Mouse (Mus musculus) embryonic facial prominence, embryonic 14.5 days (tissue): ENCODE measurements around the gene BC053393. TPM values are rescaled to one million over a fixed set of nuclear protein-coding genes. Genes with fewer than 3 reads are reported as not detected.

Source experiments
- ATAC-seq: fragments of 200-750 bp; cut with Nextera tagmentation; 2 replicates; pipeline ENCODE4 v1.8.0; 2017; ENCODE audit warnings: low read depth, moderate number of reproducible peaks, moderate TSS enrichment
- DNase-seq: peaks from one replicate; pipeline ENCODE4 v3.0.0-alpha.2; 2015; ENCODE audit warnings: low spot score
- H3K27ac ChIP-seq: fragments of 300-500 bp; sonication (generic); replicated peaks from 2 replicates; pipeline ENCODE4 v1.5.1; 2014; ENCODE audit warnings: low read depth, mild to moderate bottlenecking, low read length, moderate library complexity
- H3K27me3 ChIP-seq: fragments of 300-500 bp; sonication (generic); replicated peaks from 2 replicates; pipeline ENCODE4 v1.6.1; 2014; ENCODE audit warnings: low read length; ENCODE audit not compliant: control insufficient read depth, insufficient read depth
- H3K36me3 ChIP-seq: fragments of 300-500 bp; sonication (generic); 2 replicates; pipeline ENCODE4 v1.6.1; 2014; ENCODE audit warnings: low read length, mixed read lengths; ENCODE audit not compliant: control insufficient read depth, insufficient read depth
- H3K4me1 ChIP-seq: fragments of 300-500 bp; sonication (generic); 2 replicates; pipeline ENCODE4 v1.6.1; 2014; ENCODE audit warnings: antibody characterized with exemption, low read length; ENCODE audit not compliant: control insufficient read depth, insufficient read depth
- H3K4me2 ChIP-seq: fragments of 300-500 bp; sonication (generic); 2 replicates; pipeline ENCODE4 v1.6.1; 2014; ENCODE audit warnings: low read depth, mild to moderate bottlenecking, low read length, moderate library complexity, mixed read lengths
- H3K4me3 ChIP-seq: fragments of 300-500 bp; sonication (generic); 2 replicates; pipeline ENCODE4 v1.5.1; 2014; ENCODE audit warnings: low read depth, mild to moderate bottlenecking, low read length
- H3K9ac ChIP-seq: fragments of 300-500 bp; sonication (generic); 2 replicates; pipeline ENCODE4 v1.6.1; 2014; ENCODE audit warnings: low read depth, mild to moderate bottlenecking, low read length, moderate library complexity, mixed read lengths
- H3K9me3 ChIP-seq: fragments of 300-500 bp; sonication (generic); 2 replicates; pipeline ENCODE4 v1.6.1; 2016; ENCODE audit warnings: low read length; ENCODE audit not compliant: control insufficient read depth
- WGBS: fragments of 180-500 bp; shearing (Covaris S2); extraction: QIAGEN DNeasy Blood & Tissue Kit; methylation state at CpG from one replicate; pipeline ENCODE4 v1.1.7; 2014; 5-methylcytosine and 5-hydroxymethylcytosine counted together
- polyA plus RNA-seq: library from polyadenylated mRNA; unstranded; fragments of >200 nt; fragmentation: Nextera tagmentation; extraction: Ambion mirVana; gene quantifications from 2 replicates; pipeline ENCODE4 v1.2.1, GENCODE M21; 2014

BC053393 gene
- polyA plus RNA-seq, result not detected in 2 replicates

DNA sequence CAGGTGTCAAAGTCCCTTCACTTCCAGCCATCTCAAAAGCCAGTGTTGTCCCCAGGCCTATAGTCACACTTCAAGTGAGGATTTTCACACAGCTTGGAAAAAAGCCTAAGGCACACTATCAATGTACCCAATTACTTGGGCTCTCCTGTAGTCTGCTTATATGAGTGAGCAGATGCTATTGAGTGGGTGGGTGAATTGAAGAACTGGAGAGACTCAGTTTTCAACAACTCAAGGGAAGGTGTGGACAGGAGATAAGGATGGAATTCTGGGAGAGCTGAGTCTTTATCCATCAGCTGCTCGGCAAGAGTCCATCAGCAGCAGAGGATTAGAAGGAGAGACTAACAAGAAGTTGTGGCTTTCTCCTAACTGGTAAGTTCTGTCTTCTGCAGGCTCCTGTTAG lies at the start of gene BC053393:
Gene BC053393 (plus strand): TSS at position 210 of the 400 bp plus-strand sequence.
- DNase-seq (no peak), ATAC-seq (no peak)
- no peak within 1 kb of the TSS for H3K4me3 ChIP-seq
- H3K4me1 ChIP-seq, result no peaks in the 10 kb centered on the region
- 82% methylated on average over 1 of the region's 1 CpGs for WGBS
- H3K36me3 ChIP-seq, result no peaks in the 10 kb centered on the region
- no peak within 1 kb of the TSS for H3K9ac ChIP-seq
- no peaks in the 10 kb centered on the region for H3K9me3 ChIP-seq
- no peak within 1 kb of the TSS for H3K27ac ChIP-seq
- no peak within 1 kb of the TSS for H3K4me2 ChIP-seq
- no peaks in the 10 kb centered on the region for H3K27me3 ChIP-seq

DNA sequence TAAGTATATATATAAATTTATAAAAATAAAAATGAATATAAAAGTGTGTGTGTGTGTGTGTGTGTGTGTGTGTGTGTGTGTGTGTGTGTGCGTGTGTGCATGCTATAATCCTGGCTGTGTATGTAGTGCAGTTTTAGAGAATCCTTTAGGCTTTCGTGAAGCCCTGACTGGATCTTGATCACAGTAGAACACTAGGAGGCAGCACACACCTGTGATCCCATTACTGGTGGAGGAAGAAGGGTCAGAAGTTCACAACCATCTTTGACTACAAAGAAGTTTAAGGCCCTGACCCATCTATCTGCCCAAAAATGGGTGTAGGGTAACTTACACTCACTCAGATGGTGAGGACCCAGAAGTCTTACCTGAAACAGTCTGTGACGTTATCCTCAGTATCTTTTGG lies 48.6 kb upstream of the BC053393 start:
- Histone ChIP-seq H3K4me3 (no peak overlapping the region), H3K4me1 (no peaks in the 10 kb centered on the region), H3K9me3 (no peaks in the 10 kb centered on the region), H3K4me2 (no peak overlapping the region), H3K36me3 (no peaks in the 10 kb centered on the region), H3K27me3 (no peaks in the 10 kb centered on the region), H3K27ac (no peak overlapping the region), H3K9ac (no peak overlapping the region)
- ATAC-seq (no peak), DNase-seq (no peak)
- WGBS, result 80% methylated on average over 3 of the region's 3 CpGs

DNA sequence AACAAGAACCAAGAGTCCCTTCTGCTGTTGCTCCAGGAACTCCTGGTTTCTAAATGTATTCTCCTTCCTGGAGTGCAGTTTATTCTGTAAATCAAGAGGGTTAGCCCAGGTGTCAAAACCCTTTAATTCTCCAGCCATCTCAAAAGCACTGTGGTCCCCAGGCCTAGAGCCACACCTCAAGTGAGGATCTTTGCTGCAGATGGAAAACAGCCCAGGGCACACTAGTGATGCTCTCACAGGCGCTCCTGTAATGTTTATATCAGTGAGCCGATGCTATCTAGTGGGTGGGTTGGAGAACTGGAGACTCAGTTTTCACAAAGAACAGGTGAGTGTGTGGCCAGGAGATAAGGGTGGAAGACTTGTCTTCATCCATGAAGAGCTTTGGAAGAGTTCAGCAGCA lies 47.4 kb upstream of the BC053393 start, which contains the start of gene Gm12169:
Gene Gm12169 (plus strand): TSS at position 301 of the 400 bp plus-strand sequence.
- ATAC-seq (no peak), DNase-seq (no peak)
- WGBS, result 94% methylated on average over 2 of the region's 2 CpGs
- Histone ChIP-seq H3K4me1 (no peaks in the 10 kb centered on the region), H3K4me2 (no peak within 1 kb of the TSS), H3K9ac (no peak within 1 kb of the TSS), H3K9me3 (no peaks in the 10 kb centered on the region), H3K27ac (no peak within 1 kb of the TSS), H3K36me3 (no peaks in the 10 kb centered on the region), H3K4me3 (no peak within 1 kb of the TSS), H3K27me3 (no peaks in the 10 kb centered on the region)

DNA sequence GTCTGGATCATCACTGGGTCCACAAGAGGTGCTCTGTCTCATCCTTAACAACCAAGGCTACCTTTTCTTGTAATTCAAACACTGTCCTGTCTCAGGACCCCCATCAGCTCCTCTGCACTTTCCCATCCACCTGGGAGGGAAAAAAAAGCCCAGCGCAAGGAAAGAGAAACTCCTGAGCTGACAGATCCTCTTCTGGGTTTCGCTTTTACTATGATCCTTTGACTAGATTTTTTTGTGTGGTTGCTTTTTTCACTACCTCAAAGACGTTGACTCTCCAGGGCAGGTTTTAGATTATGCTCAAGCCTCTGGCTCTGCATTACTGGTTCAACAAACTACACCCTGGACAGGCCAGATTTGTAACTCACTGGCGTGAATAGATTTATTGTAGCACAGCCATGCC lies 41.2 kb upstream of the BC053393 start:
- no peak overlapping the region for H3K4me2 ChIP-seq
- DNase-seq (no peak), ATAC-seq (no peak)
- no peaks in the 10 kb centered on the region for H3K27me3 ChIP-seq
- no peak overlapping the region for H3K9ac ChIP-seq
- 63% methylated on average over 4 of the region's 4 CpGs for WGBS
- H3K27ac ChIP-seq, result no peak overlapping the region
- H3K4me3 ChIP-seq, result no peak overlapping the region
- no peaks in the 10 kb centered on the region for H3K4me1 ChIP-seq
- no peaks in the 10 kb centered on the region for H3K36me3 ChIP-seq
- no peaks in the 10 kb centered on the region for H3K9me3 ChIP-seq

DNA sequence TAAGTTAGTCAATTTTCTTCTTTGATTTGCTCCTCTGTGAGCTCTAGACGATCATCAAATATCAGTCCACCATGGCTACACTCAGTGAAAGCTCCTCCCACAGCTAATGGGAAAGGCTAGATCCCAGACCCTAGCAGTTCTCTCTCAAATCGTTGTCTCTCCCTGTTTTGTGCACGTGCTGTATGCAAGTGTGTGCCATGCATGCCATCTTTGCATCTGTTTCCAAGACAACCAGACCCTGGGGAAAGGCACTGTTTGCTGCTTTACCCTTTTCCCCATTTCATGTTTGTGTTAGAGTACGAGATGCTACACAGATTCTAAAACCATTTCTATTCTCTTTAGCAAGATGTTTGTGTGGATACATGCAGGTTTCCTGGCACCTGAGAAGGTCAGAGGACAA lies 34.4 kb upstream of the BC053393 start:
- no peaks in the 10 kb centered on the region for H3K36me3 ChIP-seq
- H3K4me3 ChIP-seq, result no peak overlapping the region
- H3K4me1 ChIP-seq, result no peaks in the 10 kb centered on the region
- DNase-seq (no peak), ATAC-seq (no peak)
- no peak overlapping the region for H3K27ac ChIP-seq
- WGBS, result 71% methylated on average over 4 of the region's 4 CpGs
- no peaks in the 10 kb centered on the region for H3K9me3 ChIP-seq
- H3K9ac ChIP-seq, result no peak overlapping the region
- no peaks in the 10 kb centered on the region for H3K27me3 ChIP-seq
- H3K4me2 ChIP-seq, result no peak overlapping the region

DNA sequence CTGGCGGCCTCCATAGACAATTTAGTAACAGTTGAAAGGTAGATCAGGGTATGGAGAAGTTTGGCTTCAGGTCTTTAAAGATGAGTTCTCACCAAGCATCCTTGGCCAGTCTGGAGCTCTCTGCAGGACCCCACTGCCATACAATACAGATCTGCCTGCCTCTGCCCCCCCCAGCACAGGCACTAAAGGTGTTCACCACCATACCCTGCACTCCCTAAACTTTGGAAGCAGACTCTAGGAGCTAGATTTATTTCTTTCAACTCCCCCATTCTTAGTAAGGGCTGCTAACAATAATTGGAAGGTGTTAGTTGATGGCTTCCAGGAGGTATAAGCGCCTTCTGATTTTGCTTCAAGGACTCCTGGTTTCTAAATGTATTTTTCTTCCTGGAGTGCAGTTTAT lies 27.8 kb upstream of the BC053393 start:
- Histone ChIP-seq H3K27ac (no peak overlapping the region), H3K4me2 (no peak overlapping the region), H3K4me3 (no peak overlapping the region), H3K27me3 (no peaks in the 10 kb centered on the region), H3K9me3 (no peaks in the 10 kb centered on the region), H3K9ac (no peak overlapping the region), H3K4me1 (no peaks in the 10 kb centered on the region), H3K36me3 (no peaks in the 10 kb centered on the region)
- WGBS, result 88% methylated on average over 2 of the region's 2 CpGs
- DNase-seq, result no peak
- no peak for ATAC-seq

DNA sequence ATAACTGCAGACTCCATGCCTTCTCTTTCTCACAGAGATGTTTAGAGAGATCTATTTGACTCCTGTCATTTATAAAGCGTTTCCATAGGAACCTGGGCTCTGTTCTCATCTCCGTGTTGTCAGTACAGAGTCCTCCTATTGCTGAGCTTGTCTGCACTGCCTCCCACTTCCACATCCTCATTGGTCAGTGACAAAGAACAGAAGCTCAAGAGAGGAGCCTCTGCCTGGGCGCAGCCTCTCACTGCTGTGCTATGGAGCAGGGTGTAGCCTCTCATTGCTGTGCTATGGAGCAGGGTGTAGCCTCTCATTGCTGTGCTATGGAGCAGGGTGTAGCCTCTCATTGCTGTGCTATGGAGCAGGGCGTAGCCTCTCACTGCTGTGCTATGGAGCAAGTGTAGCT lies 21.6 kb upstream of the BC053393 start:
- Histone ChIP-seq H3K4me3 (no peak overlapping the region), H3K27ac (no peak overlapping the region), H3K27me3 (no peaks in the 10 kb centered on the region), H3K36me3 (no peaks in the 10 kb centered on the region), H3K9me3 (no peaks in the 10 kb centered on the region), H3K4me2 (no peak overlapping the region), H3K9ac (no peak overlapping the region), H3K4me1 (no peaks in the 10 kb centered on the region)
- no peak for DNase-seq
- 80% methylated on average over 4 of the region's 4 CpGs for WGBS
- no peak for ATAC-seq

DNA sequence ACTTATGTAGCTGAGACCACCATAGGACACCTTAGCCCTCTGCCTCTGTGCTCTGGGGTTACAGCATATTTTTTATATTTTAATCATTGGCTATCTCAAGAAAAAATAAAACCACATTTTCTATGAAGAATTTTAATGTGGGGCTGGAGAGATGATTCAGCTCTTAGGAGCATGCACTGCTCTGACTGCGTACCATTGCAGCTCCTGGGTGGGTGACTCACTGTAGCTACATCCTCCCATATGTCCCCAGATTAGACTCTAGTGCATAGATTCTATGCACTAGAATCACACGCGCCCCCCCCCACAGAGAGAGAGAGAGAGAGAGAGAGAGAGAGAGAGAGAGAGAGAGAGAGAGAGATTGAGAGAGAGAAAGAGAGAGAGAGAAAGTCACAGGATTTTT lies 18.6 kb upstream of the BC053393 start:
- ATAC-seq (no peak), DNase-seq (no peak)
- H3K4me2 ChIP-seq, result no peak overlapping the region
- H3K4me3 ChIP-seq, result no peak overlapping the region
- H3K27ac ChIP-seq, result no peak overlapping the region
- H3K27me3 ChIP-seq, result no peaks in the 10 kb centered on the region
- no peaks in the 10 kb centered on the region for H3K36me3 ChIP-seq
- WGBS, result 93% methylated on average over 3 of the region's 3 CpGs
- H3K9me3 ChIP-seq, result no peaks in the 10 kb centered on the region
- H3K4me1 ChIP-seq, result no peaks in the 10 kb centered on the region
- H3K9ac ChIP-seq, result no peak overlapping the region

DNA sequence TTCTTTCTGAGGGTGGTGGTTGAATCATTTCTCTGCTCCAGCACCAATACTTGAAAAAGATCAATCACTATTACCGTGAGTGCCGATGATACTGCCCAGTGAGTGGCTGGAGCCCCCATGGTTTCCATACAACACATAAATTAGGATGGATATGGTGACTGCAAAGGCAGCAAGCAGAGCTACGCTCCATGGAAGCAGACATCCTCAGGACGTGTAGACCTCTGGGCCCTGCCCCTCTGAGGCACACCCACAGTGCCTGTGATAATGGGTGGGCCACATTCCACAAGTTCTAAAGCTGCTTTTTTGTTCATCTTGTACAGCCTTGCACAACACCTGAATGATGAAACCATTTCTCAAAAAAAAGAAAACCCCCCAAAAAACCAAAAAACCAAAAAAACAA lies 10.2 kb upstream of the BC053393 start:
- Histone ChIP-seq H3K36me3 (no peaks in the 10 kb centered on the region), H3K9ac (no peak overlapping the region), H3K4me3 (no peak overlapping the region), H3K4me1 (no peaks in the 10 kb centered on the region), H3K4me2 (no peak overlapping the region), H3K9me3 (no peaks in the 10 kb centered on the region), H3K27me3 (no peaks in the 10 kb centered on the region), H3K27ac (no peak overlapping the region)
- WGBS, result 84% methylated on average over 4 of the region's 4 CpGs
- no peak for ATAC-seq
- DNase-seq, result no peak
